Mouse (Mus musculus): ENCODE data around the gene Eif2b1.
"Not testable (repeated sequence)": the region's sequence is repeated elsewhere in the genome, so short reads cannot be mapped to it uniquely, and the experiment has no call there.

Eif2b1 gene

GRCm38 (mm10) chr5:124578633-124579317, at the start of gene Eif2b1, which contains the start of gene Gtf2h3:
Gene Eif2b1 (minus strand): TSS chr5:124579131.
Gene Gtf2h3 (plus strand): TSS chr5:124579140.
- DNase-seq: peak; percentile 95 to 97

- DNase-seq: no peak
These were observed 45.4 kb upstream of the Eif2b1 start for GRCm38 (mm10) chr5:124624291-124624690.

- no peak for DNase-seq
These were observed 44.0 kb upstream of the Eif2b1 start for GRCm38 (mm10) chr5:124622890-124623289.

- DNase-seq: no peak
These were observed 42.4 kb upstream of the Eif2b1 start for GRCm38 (mm10) chr5:124621362-124621761.

GRCm38 (mm10) chr5:124618711-124619110, 39.8 kb upstream of the Eif2b1 start:
- DNase-seq: no peak

- no peak for DNase-seq
These were observed 35.8 kb upstream of the Eif2b1 start for GRCm38 (mm10) chr5:124614709-124615108.

GRCm38 (mm10) chr5:124610965-124611364, 32.0 kb upstream of the Eif2b1 start:
- no peak for DNase-seq

GRCm38 (mm10) chr5:124605041-124605622, 26.2 kb upstream of the Eif2b1 start:
- no peak for DNase-seq

- no peak for DNase-seq
These were observed 25.4 kb upstream of the Eif2b1 start for GRCm38 (mm10) chr5:124604296-124604695.

- DNase-seq: peak; percentile 74 to 86
These were observed 23.4 kb upstream of the Eif2b1 start for GRCm38 (mm10) chr5:124602349-124602748.

GRCm38 (mm10) chr5:124599726-124600125, 20.8 kb upstream of the Eif2b1 start:
- DNase-seq: not testable (repeated sequence)

GRCm38 (mm10) chr5:124598224-124599174, 19.6 kb upstream of the Eif2b1 start:
- DNase-seq: peak; percentile 92 to 95

- DNase-seq: no peak
These were observed 13.8 kb upstream of the Eif2b1 start for GRCm38 (mm10) chr5:124592768-124593167.

GRCm38 (mm10) chr5:124582515-124582914, 3.6 kb upstream of the Eif2b1 start:
- no peak for DNase-seq

GRCm38 (mm10) chr5:124575467-124575866, 3.5 kb downstream of the Eif2b1 start:
- no peak for DNase-seq

GRCm38 (mm10) chr5:124571068-124571467, 7.9 kb downstream of the Eif2b1 start:
- DNase-seq: peak; percentile 58 to 61

- DNase-seq: peak in 1 of 2 experiments; percentile 47
These were observed 23.8 kb downstream of the Eif2b1 start for GRCm38 (mm10) chr5:124555145-124555544.

GRCm38 (mm10) chr5:124553607-124554006, 25.3 kb downstream of the Eif2b1 start:
- DNase-seq: no peak

- DNase-seq: peak; percentile 93 to 94
These were observed 26.2 kb downstream of the Eif2b1 start, which contains the start of gene Ddx55 for GRCm38 (mm10) chr5:124552558-124553307. Gene Ddx55 (plus strand): TSS chr5:124552864.

- DNase-seq: no peak
These were observed 26.8 kb downstream of the Eif2b1 start for GRCm38 (mm10) chr5:124552094-124552472.

GRCm38 (mm10) chr5:124551349-124552093, 27.4 kb downstream of the Eif2b1 start:
- not testable (repeated sequence) for DNase-seq

- DNase-seq: not testable (repeated sequence)
These were observed 28.2 kb downstream of the Eif2b1 start for GRCm38 (mm10) chr5:124550737-124551136.
